Mouse (Mus musculus) brain, embryonic 14.5 days (tissue): Measurements from ENCODE around the gene Atg16l1.

ENCODE experiments used
- CTCF ChIP-seq: fragments of 200-500 bp; IDR thresholded peaks from 2 replicates; pipeline ENCODE4 v1.5.1; 2012; ENCODE audit warnings: inconsistent platforms, mild to moderate bottlenecking, moderate library complexity, borderline replicate concordance; ENCODE audit not compliant: insufficient read depth, insufficient read length; ENCODE audit errors: extremely low read depth
- POLR2A ChIP-seq: fragments of 200-500 bp; IDR thresholded peaks from 2 replicates; pipeline ENCODE4 v1.6.1; 2012; ENCODE audit warnings: mild to moderate bottlenecking, inconsistent platforms, borderline replicate concordance; ENCODE audit not compliant: poor library complexity, insufficient read depth, insufficient read length, severe bottlenecking; ENCODE audit errors: extremely low read depth

GRCm38 (mm10) chr1:87734153-87734552 lies 21.5 kb upstream of the Atg16l1 start:
- TF ChIP-seq CTCF (no peak), POLR2A (no peak)
